Mouse (Mus musculus): ENCODE measurements around the gene Fxyd6. TPM values are rescaled to one million over a fixed set of nuclear protein-coding genes. Genes with fewer than 3 reads are reported as not detected.

The Fxyd6 gene
- total and polyA plus RNA-seq, 3 experiments: 0.08 TPM; not detected in 2

GRCm38 (mm10) chr9:45412700-45413477 lies 42.9 kb downstream of the Fxyd6 start:
- Histone ChIP-seq H3K9ac (ENCODE audit: insufficient read depth, low read depth) (no peak overlapping the region), H3K9me3 (replicated peaks; ENCODE audit: low read length) (no peaks in the 10 kb centered on the region), H3K36me3 (replicated peaks in 1 of 2; ENCODE audit: control insufficient read depth in 1 of 2, insufficient read depth in 1 of 2, low read length in 1 of 2) (no peaks in the 10 kb centered on the region), H3K4me1 (ENCODE audit: control insufficient read depth in 1 of 2, insufficient read depth in 2 of 2) (peaks cover 6 to 30% of the 10 kb centered on the region in 2 experiments), H3K27me3 (replicated peaks) (peaks cover 13% of the 10 kb centered on the region), H3K27ac (ENCODE audit: insufficient read depth, low read depth) (no peak overlapping the region), H3K79me2 (replicated peaks; ENCODE audit: control insufficient read depth, extremely low read depth, insufficient read depth, poor library complexity, severe bottlenecking) (no peaks in the 10 kb centered on the region), H3K4me3 (replicated peaks in 1 of 3; ENCODE audit: low read depth in 2 of 3, low read length in 2 of 3, poor library complexity in 1 of 3) (no peak overlapping the region), H3K4me2 (ENCODE audit: insufficient read depth, low read depth, poor library complexity, severe bottlenecking) (no peak overlapping the region)
- dilution Hi-C loops (cut with MboI; ENCODE audit: extremely low pct_ligation_motif_present, extremely low pct_unique_long_range_greater_than_20kb, low sequenced_read_pairs) (no loop called here), in situ Hi-C loops (cut with MboI; ENCODE audit: low pct_ligation_motif_present, low pct_unique_long_range_greater_than_20kb, low sequenced_read_pairs) (loop anchor here (10.0 kb wide), 1 partner anchor 332 kb away; no protein-coding TSS in a partner anchor)
- TF ChIP-seq PAX5 (IDR thresholded peaks at IDR 0.05; ENCODE audit: low read length) (no peak), ZC3H11A (IDR thresholded peaks at IDR 0.05; ENCODE audit: low read depth, low read length) (no peak)
- DNase-seq (ENCODE audit: extremely low read depth): no peak

DNA sequence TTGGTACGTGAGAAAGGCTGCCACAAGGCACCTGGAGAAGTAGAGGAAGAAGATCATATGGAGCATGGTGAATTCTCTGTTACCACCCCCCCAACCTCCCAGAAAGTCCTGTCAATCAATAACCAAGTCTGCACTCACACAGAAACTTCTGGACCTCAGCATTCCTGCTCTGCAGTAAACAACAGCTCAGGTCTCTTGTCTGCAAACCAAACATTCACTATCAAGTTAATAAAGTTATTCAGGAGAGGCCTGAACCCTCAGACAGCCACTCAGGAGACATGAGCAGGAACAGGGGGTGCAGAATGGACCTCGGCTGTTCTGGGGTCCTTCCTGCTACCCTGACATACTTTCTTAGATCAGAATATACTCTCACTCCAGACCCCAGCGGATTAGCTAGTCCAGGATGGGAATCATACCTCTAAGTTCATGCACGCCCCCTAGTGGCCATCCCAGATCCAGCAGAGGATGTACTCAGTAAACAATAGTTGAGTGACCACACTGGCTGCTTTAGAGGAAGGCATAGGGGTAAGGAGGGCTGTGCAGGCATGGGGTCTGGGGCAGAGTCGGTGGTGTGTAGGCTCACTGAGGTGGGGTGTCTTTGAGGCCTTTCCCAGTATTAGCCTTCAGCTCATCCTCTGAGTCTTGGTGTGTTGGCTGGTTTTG lies 43.6 kb downstream of the Fxyd6 start:
- H3K27ac ChIP-seq (ENCODE audit: insufficient read depth, low read depth): no peak overlapping the region
- no peak overlapping the region for H3K4me2 ChIP-seq (ENCODE audit: insufficient read depth, low read depth, poor library complexity, severe bottlenecking)
- dilution Hi-C loops (cut with MboI; ENCODE audit: extremely low pct_ligation_motif_present, extremely low pct_unique_long_range_greater_than_20kb, low sequenced_read_pairs) (no loop called here), in situ Hi-C loops (cut with MboI; ENCODE audit: low pct_ligation_motif_present, low pct_unique_long_range_greater_than_20kb, low sequenced_read_pairs) (loop anchor here (10.0 kb wide), 1 partner anchor 331 kb away; no protein-coding TSS in a partner anchor)
- no peaks in the 10 kb centered on the region for H3K79me2 ChIP-seq (replicated peaks; ENCODE audit: control insufficient read depth, extremely low read depth, insufficient read depth, poor library complexity, severe bottlenecking)
- peaks cover 6 to 37% of the 10 kb centered on the region in 2 experiments for H3K4me1 ChIP-seq (ENCODE audit: control insufficient read depth in 1 of 2, insufficient read depth in 2 of 2)
- peaks cover 13% of the 10 kb centered on the region for H3K27me3 ChIP-seq (replicated peaks)
- H3K9ac ChIP-seq (ENCODE audit: insufficient read depth, low read depth): no peak overlapping the region
- H3K36me3 ChIP-seq (replicated peaks in 1 of 2; ENCODE audit: control insufficient read depth in 1 of 2, insufficient read depth in 1 of 2, low read length in 1 of 2): no peaks in the 10 kb centered on the region
- DNase-seq (ENCODE audit: extremely low read depth): peak; percentile 42
- TF ChIP-seq SMC3 (IDR thresholded peaks at IDR 0.05; ENCODE audit: low read depth, low read length) (peak; percentile 12), ZKSCAN1 (IDR thresholded peaks at IDR 0.05; ENCODE audit: borderline replicate concordance, low read depth, low read length) (no peak), CTCF (conservative IDR thresholded peaks at IDR 0.05 in 1 of 2, IDR thresholded peaks at IDR 0.05 in 1 of 2; ENCODE audit: low read depth in 2 of 2, low read length in 2 of 2) (peak; percentile 56 to 68), ETS1 (conservative IDR thresholded peaks at IDR 0.05; ENCODE audit: low read depth, low read length) (no peak), UBTF (IDR thresholded peaks at IDR 0.05; ENCODE audit: low read depth, low read length) (no peak)
- no peak overlapping the region for H3K4me3 ChIP-seq (replicated peaks in 1 of 3; ENCODE audit: low read depth in 2 of 3, low read length in 2 of 3, poor library complexity in 1 of 3)
- no peaks in the 10 kb centered on the region for H3K9me3 ChIP-seq (replicated peaks; ENCODE audit: low read length)

- H3K9me3 ChIP-seq (replicated peaks; ENCODE audit: low read length): no peaks in the 10 kb centered on the region
- peak; percentile 49 for DNase-seq (ENCODE audit: extremely low read depth)
- H3K4me3 ChIP-seq (replicated peaks in 1 of 3; ENCODE audit: low read depth in 2 of 3, low read length in 2 of 3, poor library complexity in 1 of 3): no peak overlapping the region
- no peak overlapping the region for H3K9ac ChIP-seq (ENCODE audit: insufficient read depth, low read depth)
- in situ Hi-C loops (cut with MboI; ENCODE audit: low pct_ligation_motif_present, low pct_unique_long_range_greater_than_20kb, low sequenced_read_pairs): loop anchor here (5.0 to 10.0 kb wide), 2 partner anchors 106 to 329 kb away; no protein-coding TSS in a partner anchor
- dilution Hi-C loops (cut with MboI; ENCODE audit: extremely low pct_ligation_motif_present, extremely low pct_unique_long_range_greater_than_20kb, low sequenced_read_pairs): no loop called here
- TF ChIP-seq RAD21 (IDR thresholded peaks at IDR 0.05; ENCODE audit: low read depth, low read length): peak; percentile 97
- TF ChIP-seq NRF1 (IDR thresholded peaks at IDR 0.05; ENCODE audit: low read depth, low read length): 0 out of 2 replicates have a peak, but pooled peaks have one; percentile 5
- 0 out of 2 replicates have a peak, but pooled peaks have one; percentile 32 for TF ChIP-seq IRF4 (IDR thresholded peaks at IDR 0.05; ENCODE audit: low read depth, low read length)
- TF ChIP-seq ZC3H11A (IDR thresholded peaks at IDR 0.05; ENCODE audit: low read depth, low read length): peak; percentile 70
- TF ChIP-seq NELFE (IDR thresholded peaks at IDR 0.05; ENCODE audit: low read depth, low read length): peak; percentile 51; the same call in 1 of the 2 replicates
- no peak for TF ChIP-seq MXI1 (IDR thresholded peaks at IDR 0.05; ENCODE audit: low read depth, low read length)
- 0 out of 2 replicates have a peak, but pooled peaks have one; percentile 12 for TF ChIP-seq BHLHE40 (IDR thresholded peaks at IDR 0.05; ENCODE audit: low read depth, low read length)
- no peak for TF ChIP-seq GABPA (IDR thresholded peaks at IDR 0.05; ENCODE audit: insufficient replicate concordance, low read depth, low read length)
- no peak for TF ChIP-seq MYC (IDR thresholded peaks at IDR 0.05; ENCODE audit: low read depth, low read length)
- TF ChIP-seq POLR2A (IDR thresholded peaks at IDR 0.05; ENCODE audit: low read depth, low read length): no peak
- TF ChIP-seq CTCF (conservative IDR thresholded peaks at IDR 0.05 in 1 of 2, IDR thresholded peaks at IDR 0.05 in 1 of 2; ENCODE audit: low read depth in 2 of 2, low read length in 2 of 2): peak; percentile 92 to 100
- TF ChIP-seq SMC3 (IDR thresholded peaks at IDR 0.05; ENCODE audit: low read depth, low read length): peak; percentile 88
- no peak overlapping the region for H3K4me2 ChIP-seq (ENCODE audit: insufficient read depth, low read depth, poor library complexity, severe bottlenecking)
- no peaks in the 10 kb centered on the region for H3K36me3 ChIP-seq (replicated peaks in 1 of 2; ENCODE audit: control insufficient read depth in 1 of 2, insufficient read depth in 1 of 2, low read length in 1 of 2)
- H3K27ac ChIP-seq (ENCODE audit: insufficient read depth, low read depth): no peak overlapping the region
- no peaks in the 10 kb centered on the region for H3K79me2 ChIP-seq (replicated peaks; ENCODE audit: control insufficient read depth, extremely low read depth, insufficient read depth, poor library complexity, severe bottlenecking)
- peaks cover 4% of the 10 kb centered on the region for H3K27me3 ChIP-seq (replicated peaks)
- peaks cover 6 to 39% of the 10 kb centered on the region in 2 experiments for H3K4me1 ChIP-seq (ENCODE audit: control insufficient read depth in 1 of 2, insufficient read depth in 2 of 2)
These were observed 45.9 kb downstream of the Fxyd6 start for GRCm38 (mm10) chr9:45415912-45416311.

All from CH12.LX (cell line).